Mouse (Mus musculus) intestine, postnatal 0 days (tissue): ENCODE measurements around the gene Gaa. TPM values are rescaled to one million over a fixed set of nuclear protein-coding genes. Genes with fewer than 3 reads are reported as not detected.
A peak's percentile ranks its signal among the peaks of the same experiment; 100 is the strongest.
"Not testable (repeated sequence)": the region's sequence is repeated elsewhere in the genome, so short reads cannot be mapped to it uniquely, and the experiment has no call there.

Experiments
- ATAC-seq: fragments of 200-750 bp; cut with Nextera tagmentation; 2 replicates; pipeline ENCODE4 v1.8.0; 2017; ENCODE audit warnings: mild to moderate bottlenecking, moderate TSS enrichment, moderate library complexity
- H3K27ac ChIP-seq: fragments of 300-500 bp; sonication (generic); 2 replicates; pipeline ENCODE4 v1.5.1; 2014; ENCODE audit warnings: mild to moderate bottlenecking, low read depth, low read length, moderate library complexity
- H3K27me3 ChIP-seq: fragments of 300-500 bp; sonication (generic); replicated peaks from 2 replicates; pipeline ENCODE4 v1.6.1; 2014; ENCODE audit warnings: low read length, mixed read lengths; ENCODE audit not compliant: control insufficient read depth, insufficient read depth
- H3K36me3 ChIP-seq: fragments of 300-500 bp; sonication (generic); 2 replicates; pipeline ENCODE4 v1.6.1; 2014; ENCODE audit warnings: mild to moderate bottlenecking, moderate library complexity; ENCODE audit not compliant: control insufficient read depth, insufficient read depth
- H3K4me1 ChIP-seq: fragments of 300-500 bp; sonication (generic); replicated peaks from 2 replicates; pipeline ENCODE4 v1.6.1; 2014; ENCODE audit warnings: antibody characterized with exemption, low read length, mixed read lengths; ENCODE audit not compliant: control insufficient read depth, insufficient read depth
- H3K4me2 ChIP-seq: fragments of 300-500 bp; sonication (generic); replicated peaks from 2 replicates; pipeline ENCODE4 v1.6.1; 2014; ENCODE audit warnings: low read depth, mild to moderate bottlenecking, moderate library complexity
- H3K4me3 ChIP-seq: fragments of 300-500 bp; sonication (generic); 2 replicates; pipeline ENCODE4 v1.5.1; 2014; ENCODE audit warnings: low read depth, low read length
- H3K9ac ChIP-seq: fragments of 300-500 bp; sonication (generic); 2 replicates; pipeline ENCODE4 v1.6.1; 2014; ENCODE audit warnings: mild to moderate bottlenecking, low read depth, low read length
- H3K9me3 ChIP-seq: fragments of 300-500 bp; sonication (generic); 2 replicates; pipeline ENCODE4 v1.6.1; 2016; ENCODE audit warnings: mixed run types; ENCODE audit not compliant: control insufficient read depth
- CTCF ChIP-seq: sonication (generic); IDR thresholded peaks from 2 replicates; pipeline ENCODE4 v1.5.1; 2016; ENCODE audit warnings: low read depth, mild to moderate bottlenecking, control low read depth, antibody characterized with exemption, moderate library complexity
- WGBS: fragments of 180-500 bp; shearing (Covaris S2); extraction: QIAGEN DNeasy Blood & Tissue Kit; methylation state at CpG from one replicate; pipeline ENCODE4 v1.1.7; 2014; 5-methylcytosine and 5-hydroxymethylcytosine counted together
- polyA plus RNA-seq: library from polyadenylated mRNA; unstranded; fragments of >200 nt; fragmentation: Nextera tagmentation; extraction: Ambion mirVana; gene quantifications from 2 replicates; pipeline ENCODE4 v1.2.1, GENCODE M21; 2015

Gaa gene
- polyA plus RNA-seq, 1 experiment from 2014 or later = 71.6 TPM

DNA sequence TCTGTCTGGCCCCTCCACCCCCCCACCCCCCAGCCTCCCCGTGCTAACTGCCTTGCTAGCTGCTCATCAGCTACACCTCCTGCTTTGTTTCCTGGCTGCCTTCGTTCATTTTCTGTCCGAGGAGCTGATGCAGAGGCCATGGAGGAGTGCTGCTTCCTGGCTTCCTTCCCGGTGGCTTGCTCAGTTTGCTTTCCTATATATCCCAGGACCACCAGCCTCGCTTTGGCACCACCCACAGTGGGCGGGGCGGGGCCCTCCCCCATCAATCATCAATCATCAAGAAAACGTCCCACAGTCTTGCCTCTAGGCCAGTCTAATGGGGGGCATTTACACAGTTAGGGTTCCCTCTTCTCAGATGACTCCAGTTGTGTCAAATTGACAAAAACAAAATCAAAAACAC, 31.3 kb upstream of the Gaa start:
- ATAC-seq = no peak
- WGBS = 31% methylated on average over 8 of the region's 8 CpGs
- Histone ChIP-seq H3K9me3 (no peaks in the 10 kb centered on the region), H3K4me1 (no peaks in the 10 kb centered on the region; the same call in 1 of the 2 replicates), H3K27ac (no peak overlapping the region), H3K9ac (no peak overlapping the region), H3K4me3 (no peak overlapping the region), H3K4me2 (no peak overlapping the region), H3K36me3 (no peaks in the 10 kb centered on the region), H3K27me3 (no peaks in the 10 kb centered on the region)
- TF ChIP-seq CTCF = no peak

DNA sequence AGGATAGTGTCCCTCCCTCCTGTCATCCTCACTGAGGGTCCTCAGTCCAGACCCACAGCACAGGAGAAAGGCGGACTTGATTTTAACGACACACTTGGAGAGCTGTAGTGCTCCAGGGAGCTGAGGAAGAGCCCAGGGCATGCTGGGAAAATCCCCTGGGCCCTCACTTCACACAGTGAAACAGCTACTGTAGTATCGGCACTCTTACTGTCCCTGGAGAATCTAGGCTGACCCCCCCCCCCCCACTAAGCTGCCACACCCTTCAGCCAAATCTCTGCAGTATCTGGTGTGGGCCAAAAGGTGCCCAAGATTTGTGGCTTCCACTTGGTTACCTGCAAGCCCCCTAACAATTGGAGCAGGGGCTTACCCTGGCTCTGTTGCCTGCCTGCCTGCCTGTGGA, 30.7 kb upstream of the Gaa start:
- WGBS = 69% methylated on average over 3 of the region's 3 CpGs
- ATAC-seq = no peak
- H3K4me1 ChIP-seq = no peaks in the 10 kb centered on the region; the same call in 1 of the 2 replicates
- H3K9me3 ChIP-seq = no peaks in the 10 kb centered on the region
- no peak overlapping the region for H3K4me2 ChIP-seq
- H3K36me3 ChIP-seq = no peaks in the 10 kb centered on the region
- no peak for TF ChIP-seq CTCF
- no peak overlapping the region for H3K4me3 ChIP-seq
- H3K9ac ChIP-seq = no peak overlapping the region
- no peaks in the 10 kb centered on the region for H3K27me3 ChIP-seq
- no peak overlapping the region for H3K27ac ChIP-seq

DNA sequence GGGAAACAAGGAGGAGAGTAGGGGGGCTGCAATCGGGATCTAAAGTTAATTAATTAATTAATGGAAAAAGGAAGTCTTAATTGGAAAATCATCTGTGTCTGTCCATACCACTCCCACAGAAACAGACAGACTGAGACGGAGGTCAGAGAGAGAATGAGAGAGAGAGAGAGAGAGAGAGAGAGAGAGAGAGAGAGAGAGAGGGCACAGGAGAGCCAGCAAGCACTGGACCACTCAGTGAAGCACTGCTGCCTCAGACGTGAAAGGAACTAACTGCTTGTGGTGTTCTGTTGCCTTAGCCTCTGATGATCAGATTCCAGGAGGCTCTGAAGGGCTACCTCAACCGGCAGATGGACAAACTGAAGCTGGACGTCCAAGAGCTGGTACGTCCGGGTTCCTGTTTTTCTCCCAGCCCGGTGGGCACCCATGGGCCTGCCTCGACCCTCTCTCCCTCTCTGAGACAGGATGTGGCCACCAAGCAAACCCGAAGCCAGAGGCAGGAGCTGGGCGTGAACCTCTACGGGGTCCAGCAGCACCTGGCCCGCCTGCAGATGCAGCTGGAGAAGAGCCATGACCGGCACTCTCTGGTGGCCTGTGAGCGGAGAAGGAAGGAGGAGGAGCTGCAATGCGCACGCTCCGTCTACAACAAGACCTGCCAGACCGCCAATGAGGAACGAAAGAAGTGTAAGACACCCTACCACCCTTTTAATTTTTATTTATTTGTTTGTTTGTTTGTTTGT, 30.0 kb upstream of the Gaa start:
- Histone ChIP-seq H3K4me3 (peak overlapping the region; percentile 28), H3K4me2 (peak overlapping the region; percentile 69), H3K36me3 (no peaks in the 10 kb centered on the region), H3K27ac (no peak overlapping the region), H3K9me3 (no peaks in the 10 kb centered on the region), H3K9ac (no peak overlapping the region), H3K27me3 (no peaks in the 10 kb centered on the region), H3K4me1 (no peaks in the 10 kb centered on the region; the same call in 1 of the 2 replicates)
- no peak for TF ChIP-seq CTCF
- 24% methylated on average over 20 of the region's 20 CpGs for WGBS
- ATAC-seq = peak; percentile 59

- Histone ChIP-seq H3K4me2 (peak overlapping the region; percentile 69), H3K27ac (no peak overlapping the region), H3K9me3 (no peaks in the 10 kb centered on the region), H3K4me3 (peak overlapping the region; percentile 28), H3K9ac (no peak overlapping the region), H3K4me1 (no peaks in the 10 kb centered on the region; the same call in 1 of the 2 replicates), H3K27me3 (0 out of 2 replicates have a peak, but pooled peaks cover 2% of the 10 kb centered on the region), H3K36me3 (no peaks in the 10 kb centered on the region)
- ATAC-seq = peak; percentile 62
- 9% methylated on average over 11 of the region's 11 CpGs for WGBS
- TF ChIP-seq CTCF = no peak
Observed at GRCm38 (mm10) chr11:119238305-119238721, 29.4 kb upstream of the Gaa start.

DNA sequence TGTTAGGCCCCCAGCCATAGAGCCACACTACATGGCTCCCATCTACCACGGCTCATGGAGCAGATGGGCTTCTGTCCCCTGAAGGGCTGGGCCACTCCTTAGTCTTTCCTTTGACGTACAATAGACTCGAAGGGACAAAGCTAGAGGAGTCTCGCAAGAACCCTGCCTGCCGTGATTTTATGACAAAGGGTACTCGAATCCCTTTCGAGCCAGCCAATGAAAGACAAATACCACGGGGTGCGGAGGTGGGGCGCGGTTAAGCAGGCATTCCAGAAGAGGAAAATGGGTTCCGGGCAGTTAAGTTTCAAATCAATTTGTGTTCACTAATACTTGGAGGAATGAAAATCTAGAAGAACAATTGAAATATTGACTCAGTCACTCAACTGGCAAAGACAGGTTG, 28.2 kb upstream of the Gaa start:
- H3K27ac ChIP-seq = no peak overlapping the region

DNA sequence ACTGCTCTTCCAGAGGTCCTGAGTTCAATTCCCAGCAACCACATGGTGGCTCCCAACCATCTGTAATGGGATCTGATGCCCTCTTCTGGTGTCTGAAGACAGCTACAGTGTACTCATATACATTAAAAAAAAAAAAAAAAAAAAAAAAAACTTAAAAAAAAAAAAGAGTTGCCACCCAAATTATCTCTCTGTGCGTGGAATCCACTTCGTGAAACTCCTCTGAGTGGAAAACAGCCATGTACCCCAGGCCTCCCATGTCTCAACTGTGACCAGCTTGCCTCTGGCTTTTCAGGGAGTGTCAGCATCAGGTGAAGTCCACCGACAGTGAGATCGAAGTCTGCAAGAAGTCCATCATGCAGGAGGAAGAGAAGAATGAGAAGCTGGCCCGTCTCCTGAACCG, 22.1 kb upstream of the Gaa start:
- not testable (repeated sequence) for ATAC-seq, H3K4me2 ChIP-seq, H3K27me3 ChIP-seq, H3K9ac ChIP-seq, H3K4me1 ChIP-seq, H3K9me3 ChIP-seq, H3K4me3 ChIP-seq, H3K36me3 ChIP-seq, H3K27ac ChIP-seq
- WGBS = 92% methylated on average over 6 of the region's 6 CpGs

More for the DNA sequence above, 28.2 kb upstream of the Gaa start:
- TF ChIP-seq CTCF = no peak
- H3K4me1 ChIP-seq = no peaks in the 10 kb centered on the region; the same call in 1 of the 2 replicates
- H3K27me3 ChIP-seq = 0 out of 2 replicates have a peak, but pooled peaks cover 2% of the 10 kb centered on the region
- no peak overlapping the region for H3K4me3 ChIP-seq
- no peak overlapping the region for H3K9ac ChIP-seq
- H3K9me3 ChIP-seq = no peaks in the 10 kb centered on the region
- WGBS = 86% methylated on average over 12 of the region's 12 CpGs
- no peak overlapping the region for H3K4me2 ChIP-seq
- no peaks in the 10 kb centered on the region for H3K36me3 ChIP-seq
- no peak for ATAC-seq
